Mouse (Mus musculus): ENCODE measurements at regions not wholly inside any gene's neighbourhood (a gene's known extent, or its start where the extent isn't known, plus 50 kb on each side); places are given as distances from the start of the nearest gene placed in this dataset.

GRCm38 (mm10) chr1:78602885-78603284, 54.7 kb upstream of the Acsl3 start:
- WGBS: 90% methylated on average over 3 of the region's 3 CpGs
- TF ChIP-seq CTCF (IDR thresholded peaks at IDR 0.05; ENCODE audit: insufficient read depth, low read depth, low read length) (no peak), POLR2A (IDR thresholded peaks at IDR 0.05; ENCODE audit: insufficient read depth, low read depth, low read length) (no peak)
- H3K4me1 ChIP-seq (ENCODE audit: control insufficient read depth, insufficient read depth, low read length): peaks cover 2% of the 10 kb centered on the region; the same call in 1 of the 2 replicates
- H3K27ac ChIP-seq (ENCODE audit: insufficient read depth, low read depth, low read length): no peak overlapping the region
- no peak overlapping the region for H3K4me3 ChIP-seq (ENCODE audit: insufficient read depth, low read depth, low read length)

GRCm38 (mm10) chr1:78604820-78605550, 52.6 kb upstream of the Acsl3 start:
- Histone ChIP-seq H3K4me3 (ENCODE audit: insufficient read depth, low read depth, low read length) (no peak overlapping the region), H3K4me1 (ENCODE audit: control insufficient read depth, insufficient read depth, low read length) (peaks cover 2% of the 10 kb centered on the region; the same call in 1 of the 2 replicates), H3K27ac (ENCODE audit: insufficient read depth, low read depth, low read length) (no peak overlapping the region)
- 53% methylated on average over 9 of the region's 9 CpGs for WGBS
- TF ChIP-seq CTCF (IDR thresholded peaks at IDR 0.05; ENCODE audit: insufficient read depth, low read depth, low read length): no peak
